Mouse (Mus musculus): ENCODE data around the gene Emx1. TPM values are rescaled to one million over a fixed set of nuclear protein-coding genes. Genes with fewer than 3 reads are reported as not detected.

Emx1 gene
- polyA plus RNA-seq, 2 experiments = 0.63 TPM; not detected in 1

DNA sequence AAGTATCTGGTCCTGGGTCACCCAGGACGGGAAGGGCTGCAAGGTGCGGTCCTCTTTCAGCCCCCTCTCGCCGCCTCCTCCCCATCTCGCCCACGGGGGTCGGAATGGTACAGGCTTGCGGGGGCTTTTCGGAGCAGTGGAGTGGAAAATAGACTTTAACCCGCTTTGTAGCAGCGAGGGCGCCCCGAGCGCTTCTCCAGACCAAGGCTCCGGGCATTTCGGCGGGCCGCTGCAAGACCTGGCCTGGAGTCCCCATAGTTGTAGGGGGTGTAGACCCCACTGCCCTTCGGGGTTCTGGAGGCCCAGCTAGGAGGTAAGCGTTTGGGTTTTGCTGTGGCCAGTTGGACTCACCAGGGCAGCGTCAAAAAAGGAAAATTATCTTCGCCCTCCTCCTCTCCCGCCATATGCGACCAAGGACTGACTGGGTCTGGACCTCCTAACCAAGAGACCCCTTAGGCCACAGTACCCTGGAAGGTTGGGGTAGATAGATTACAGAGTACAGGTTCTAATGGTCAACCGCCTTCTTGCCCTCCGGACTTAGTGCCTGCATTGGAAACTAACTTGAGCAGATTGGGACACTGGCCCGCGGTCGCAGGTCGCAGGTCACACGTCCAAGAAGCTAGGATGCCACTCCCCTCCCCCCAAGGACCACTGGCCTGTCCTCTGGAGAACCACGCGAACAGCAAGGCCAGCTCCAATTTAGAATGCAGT lies 1.1 kb upstream of the Emx1 start:
- H3K9ac ChIP-seq (ENCODE audit: low read depth, low read length, severe bottlenecking) = no peak overlapping the region
- no peaks in the 10 kb centered on the region for H3K36me3 ChIP-seq (ENCODE audit: control insufficient read depth, insufficient read depth, low read length)
- H3K27ac ChIP-seq (replicated peaks; ENCODE audit: low read depth, low read length) = no peak overlapping the region
- peak overlapping the region; percentile 22 for H3K4me3 ChIP-seq (replicated peaks; ENCODE audit: low read length)
- no peak for TF ChIP-seq POLR2A (IDR thresholded peaks at IDR 0.05; ENCODE audit: borderline replicate concordance, extremely low read depth, insufficient read depth, insufficient read length)
- no peaks in the 10 kb centered on the region for H3K9me3 ChIP-seq (ENCODE audit: control insufficient read depth, low read length)
- H3K4me2 ChIP-seq (replicated peaks; ENCODE audit: low read depth, low read length, severe bottlenecking) = peak overlapping the region; percentile 18; the same call in 1 of the 2 replicates
- peaks cover 20% of the 10 kb centered on the region for H3K4me1 ChIP-seq (ENCODE audit: control insufficient read depth, insufficient read depth, low read length)
- DNase-seq (ENCODE audit: low spot score) (no peak), ATAC-seq (ENCODE audit: low FRiP score, low read depth) (no peak)
- peaks cover 70% of the 10 kb centered on the region for H3K27me3 ChIP-seq (ENCODE audit: control insufficient read depth, insufficient read depth, low read length)
- WGBS = 1% methylated on average over 33 of the region's 33 CpGs

GRCm38 (mm10) chr6:85186744-85187059 lies 536 bp upstream of the Emx1 start:
- Histone ChIP-seq H3K27ac (replicated peaks; ENCODE audit: low read depth, low read length) (no peak overlapping the region), H3K4me3 (replicated peaks; ENCODE audit: low read length) (peak overlapping the region; percentile 39; the same call in 1 of the 2 replicates), H3K36me3 (ENCODE audit: control insufficient read depth, insufficient read depth, low read length) (no peaks in the 10 kb centered on the region), H3K4me1 (ENCODE audit: control insufficient read depth, insufficient read depth, low read length) (peaks cover 20% of the 10 kb centered on the region), H3K9ac (ENCODE audit: low read depth, low read length, severe bottlenecking) (no peak overlapping the region), H3K27me3 (ENCODE audit: control insufficient read depth, insufficient read depth, low read length) (peaks cover 75% of the 10 kb centered on the region), H3K4me2 (replicated peaks; ENCODE audit: low read depth, low read length, severe bottlenecking) (0 out of 2 replicates have a peak overlapping the region, but pooled peaks have one; percentile 18), H3K9me3 (ENCODE audit: control insufficient read depth, low read length) (no peaks in the 10 kb centered on the region)
- no peak for TF ChIP-seq POLR2A (IDR thresholded peaks at IDR 0.05; ENCODE audit: borderline replicate concordance, extremely low read depth, insufficient read depth, insufficient read length)
- ATAC-seq (ENCODE audit: low FRiP score, low read depth) (no peak), DNase-seq (ENCODE audit: low spot score) (no peak)
- 1% methylated on average over 15 of the region's 15 CpGs for WGBS

DNA sequence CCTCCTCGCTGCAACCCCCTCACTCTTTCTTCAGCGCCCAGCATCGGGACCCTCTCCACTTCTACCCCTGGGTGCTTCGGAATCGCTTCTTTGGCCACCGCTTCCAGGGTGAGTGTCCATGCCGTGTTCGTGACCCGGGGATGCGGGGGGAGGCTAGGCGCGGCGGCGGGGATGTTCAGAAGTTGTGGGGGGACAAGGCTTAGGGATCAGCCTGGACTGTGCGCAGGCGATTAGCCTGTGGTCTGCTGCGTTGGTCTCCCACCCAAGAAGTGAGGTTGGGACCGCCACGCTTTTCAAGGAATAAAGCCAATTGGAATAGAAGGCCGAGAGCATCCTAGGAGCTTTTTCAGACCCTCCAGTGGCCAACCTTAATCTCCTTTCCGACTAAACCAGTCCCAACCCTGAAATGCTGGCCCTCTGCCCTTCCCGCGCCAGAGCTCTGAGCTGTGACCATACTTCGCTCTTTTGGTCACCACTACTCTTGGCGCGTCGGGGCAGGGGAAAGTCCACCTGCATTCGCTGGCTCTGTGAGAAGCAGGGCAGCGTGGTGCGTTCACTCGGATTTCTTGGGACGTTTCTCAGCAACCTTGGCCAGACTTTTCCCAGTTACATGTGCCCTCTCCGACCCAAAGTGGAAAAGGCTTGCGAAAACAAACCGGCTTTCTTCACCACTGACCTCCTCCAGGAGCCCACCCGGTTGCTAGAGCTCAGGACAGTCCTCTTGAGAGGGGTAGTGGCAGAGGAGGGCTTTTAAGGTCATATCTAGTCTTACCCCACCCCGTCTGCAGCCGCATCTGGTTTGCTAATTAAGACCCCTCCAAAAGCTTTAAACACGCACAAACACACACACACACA lies 1.2 kb downstream of the Emx1 start:
- TF ChIP-seq POLR2A (IDR thresholded peaks at IDR 0.05; ENCODE audit: borderline replicate concordance, extremely low read depth, insufficient read depth, insufficient read length) = no peak
- Histone ChIP-seq H3K4me3 (replicated peaks; ENCODE audit: low read length) (peak overlapping the region; percentile 39), H3K9ac (ENCODE audit: low read depth, low read length, severe bottlenecking) (no peak overlapping the region), H3K4me2 (replicated peaks; ENCODE audit: low read depth, low read length, severe bottlenecking) (peak overlapping the region; percentile 60), H3K27ac (replicated peaks; ENCODE audit: low read depth, low read length) (no peak overlapping the region), H3K27me3 (ENCODE audit: control insufficient read depth, insufficient read depth, low read length) (peaks cover 93% of the 10 kb centered on the region), H3K9me3 (ENCODE audit: control insufficient read depth, low read length) (no peaks in the 10 kb centered on the region), H3K4me1 (ENCODE audit: control insufficient read depth, insufficient read depth, low read length) (peaks cover 20% of the 10 kb centered on the region), H3K36me3 (ENCODE audit: control insufficient read depth, insufficient read depth, low read length) (no peaks in the 10 kb centered on the region)
- WGBS = under 1% methylated on average over 39 of the region's 39 CpGs
- DNase-seq (ENCODE audit: low spot score) = no peak
- ATAC-seq (ENCODE audit: low FRiP score, low read depth) = no peak

- Histone ChIP-seq H3K4me1 (ENCODE audit: control insufficient read depth, insufficient read depth, low read length) (peaks cover 20% of the 10 kb centered on the region), H3K9ac (ENCODE audit: low read depth, low read length, severe bottlenecking) (no peak overlapping the region), H3K36me3 (ENCODE audit: control insufficient read depth, insufficient read depth, low read length) (no peaks in the 10 kb centered on the region), H3K27me3 (ENCODE audit: control insufficient read depth, insufficient read depth, low read length) (peaks cover 95% of the 10 kb centered on the region), H3K4me3 (replicated peaks; ENCODE audit: low read length) (peak overlapping the region; percentile 36; the same call in 1 of the 2 replicates), H3K9me3 (ENCODE audit: control insufficient read depth, low read length) (no peaks in the 10 kb centered on the region), H3K27ac (replicated peaks; ENCODE audit: low read depth, low read length) (no peak overlapping the region), H3K4me2 (replicated peaks; ENCODE audit: low read depth, low read length, severe bottlenecking) (peak overlapping the region; percentile 55; the same call in 1 of the 2 replicates)
- no peak for ATAC-seq (ENCODE audit: low FRiP score, low read depth)
- no peak for DNase-seq (ENCODE audit: low spot score)
- TF ChIP-seq POLR2A (IDR thresholded peaks at IDR 0.05; ENCODE audit: borderline replicate concordance, extremely low read depth, insufficient read depth, insufficient read length) = no peak
- 5% methylated on average over 14 of the region's 14 CpGs for WGBS
Measured at GRCm38 (mm10) chr6:85189361-85189760, 2.1 kb downstream of the Emx1 start.

GRCm38 (mm10) chr6:85189911-85190591 lies 2.8 kb downstream of the Emx1 start:
- Histone ChIP-seq H3K9ac (ENCODE audit: low read depth, low read length, severe bottlenecking) (peak overlapping the region; percentile 1; the same call in 1 of the 2 replicates), H3K4me3 (replicated peaks; ENCODE audit: low read length) (peak overlapping the region; percentile 36), H3K4me2 (replicated peaks; ENCODE audit: low read depth, low read length, severe bottlenecking) (peak overlapping the region; percentile 55), H3K36me3 (ENCODE audit: control insufficient read depth, insufficient read depth, low read length) (no peaks in the 10 kb centered on the region), H3K4me1 (ENCODE audit: control insufficient read depth, insufficient read depth, low read length) (peaks cover 20% of the 10 kb centered on the region), H3K27ac (replicated peaks; ENCODE audit: low read depth, low read length) (no peak overlapping the region), H3K9me3 (ENCODE audit: control insufficient read depth, low read length) (no peaks in the 10 kb centered on the region), H3K27me3 (ENCODE audit: control insufficient read depth, insufficient read depth, low read length) (peaks cover 98% of the 10 kb centered on the region)
- DNase-seq (ENCODE audit: low spot score) (peak; percentile 13), ATAC-seq (ENCODE audit: low FRiP score, low read depth) (no peak)
- WGBS = under 1% methylated on average over 52 of the region's 52 CpGs
- TF ChIP-seq POLR2A (IDR thresholded peaks at IDR 0.05; ENCODE audit: borderline replicate concordance, extremely low read depth, insufficient read depth, insufficient read length) = no peak

All from limb, embryonic 14.5 days (tissue).